Mouse (Mus musculus) megakaryocyte-erythroid progenitor cell, adult 5 weeks (primary cell): ENCODE data around the gene Wfdc18. TPM values are rescaled to one million over a fixed set of nuclear protein-coding genes. Genes with fewer than 3 reads are reported as not detected.

Experiments
- polyA plus RNA-seq: library from polyadenylated mRNA; stranded (reverse); fragments of >175 nt; gene quantifications from 2 replicates; pipeline ENCODE4 v1.2.3, GENCODE M21; 2012

Wfdc18 gene
- not detected in 2 replicates for polyA plus RNA-seq

DNA sequence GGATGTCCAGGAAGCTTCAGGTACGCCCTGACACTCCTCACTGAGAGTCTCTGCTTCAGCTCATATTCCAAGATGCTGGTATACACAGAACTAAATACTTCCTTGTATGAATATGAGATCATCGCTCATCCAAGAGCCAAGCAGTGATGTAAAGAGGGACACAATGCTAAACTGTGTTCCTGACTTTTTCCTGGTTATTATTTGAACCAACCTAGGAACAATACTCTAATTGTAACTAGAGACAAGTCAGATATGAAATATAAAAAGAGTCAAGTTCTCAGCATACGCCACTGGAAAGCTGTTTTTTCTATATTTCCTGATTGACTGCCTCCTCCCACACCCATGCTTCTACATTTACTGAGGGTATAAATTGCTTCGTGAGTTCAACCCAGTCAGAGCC, at the start of gene Wfdc18:
TSS of gene Wfdc18 (plus strand) at position 301 of the 400 bp plus-strand sequence.

DNA sequence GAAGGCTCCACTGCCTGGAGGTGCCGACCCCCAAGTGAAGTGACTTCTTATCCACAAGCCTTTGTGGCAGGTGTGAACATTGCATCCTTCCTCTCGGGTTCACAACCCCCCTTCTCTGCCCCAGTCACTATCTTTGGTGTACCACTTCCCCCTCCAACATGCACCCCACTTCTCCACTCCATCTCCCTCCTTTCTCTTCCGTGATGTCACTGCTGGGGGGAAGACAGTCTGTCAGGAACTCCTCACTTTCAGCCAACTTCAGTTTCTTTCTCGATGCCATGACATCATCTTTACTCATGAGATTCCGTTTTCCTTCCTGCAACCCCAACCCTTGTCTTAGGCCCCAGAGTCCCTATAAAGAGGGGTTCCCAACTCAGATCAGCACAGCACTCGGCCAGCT, 46.6 kb upstream of the Wfdc18 start, which contains the start of gene Ccl4:
TSS of gene Ccl4 (plus strand) at position 381 of the 400 bp plus-strand sequence.

DNA sequence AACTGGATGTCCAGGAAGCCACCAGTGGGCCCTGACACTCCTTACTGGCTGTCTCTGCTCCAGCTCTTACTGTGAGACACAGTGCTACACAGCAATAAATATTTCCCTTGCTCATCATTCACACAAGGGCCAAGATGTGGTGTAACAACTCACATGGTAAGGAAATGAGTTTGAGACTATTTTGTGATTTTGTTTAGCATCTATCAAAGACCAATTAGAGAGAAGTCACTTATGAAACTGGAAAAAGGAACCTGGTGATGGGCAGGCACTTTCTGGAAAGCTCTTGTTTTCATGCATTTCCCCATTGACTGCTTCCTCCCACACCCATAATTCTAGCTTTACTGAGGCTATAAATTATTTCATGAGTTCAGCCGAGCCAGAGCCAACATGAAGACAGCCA, 5.1 kb upstream of the Wfdc18 start, which contains the start of gene Wfdc17:
TSS of gene Wfdc17 (plus strand) at position 287 of the 400 bp plus-strand sequence.

DNA sequence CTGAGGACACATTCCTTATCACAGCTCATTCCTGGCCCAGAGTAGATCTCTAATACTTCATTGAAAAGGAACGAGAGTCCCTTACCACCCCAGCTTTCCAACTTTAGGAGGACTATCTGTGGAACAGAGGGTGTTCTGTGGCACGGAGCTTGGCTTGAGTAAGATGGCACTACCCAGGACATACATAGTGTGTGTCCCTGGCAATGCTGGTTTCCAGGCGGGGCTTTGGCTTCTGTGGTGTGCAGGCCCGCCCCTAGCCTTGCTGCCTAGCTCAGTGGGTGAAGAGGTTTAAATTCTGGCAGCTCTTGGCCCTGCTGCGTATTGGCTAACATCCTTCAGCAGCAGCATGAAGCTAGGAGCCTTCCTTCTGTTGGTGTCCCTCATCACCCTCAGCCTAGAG, 37.9 kb downstream of the Wfdc18 start, which contains the start of gene Wfdc21:
TSS of gene Wfdc21 (plus strand) at position 260 of the 400 bp plus-strand sequence.

DNA sequence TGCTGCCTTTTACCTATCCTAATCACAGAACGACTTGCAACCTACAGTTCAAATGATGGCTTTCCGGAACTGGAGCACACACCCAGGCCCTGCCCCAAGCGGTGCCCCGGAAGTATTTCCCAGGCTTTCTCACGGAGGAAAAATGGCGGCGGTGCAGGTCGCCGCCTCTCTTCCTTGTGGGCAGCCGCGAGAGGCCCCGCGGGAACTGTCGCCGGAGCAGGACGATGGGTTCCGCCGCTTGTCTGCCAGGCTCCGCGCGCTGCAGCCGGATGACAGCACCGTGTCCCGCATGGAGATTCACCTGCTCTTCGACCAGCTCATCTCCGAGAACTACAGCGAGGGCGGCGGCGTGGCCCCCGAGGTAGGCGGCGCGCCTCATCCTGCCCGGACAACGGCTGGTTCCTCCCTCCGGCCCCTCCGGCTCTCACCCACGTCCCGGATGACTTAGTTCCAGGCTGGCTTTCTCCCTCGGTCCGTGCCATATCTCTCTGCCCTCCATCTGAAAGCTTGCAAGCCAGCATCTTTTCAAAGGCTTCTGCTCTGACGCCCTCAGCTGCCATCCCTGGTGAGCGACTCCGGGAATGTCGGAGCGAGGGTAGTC, 44.9 kb downstream of the Wfdc18 start, which contains the start of gene Heatr6:
TSS of gene Heatr6 (plus strand) at position 116 of the 601 bp plus-strand sequence.

Other genes with a start within 250 kb of the Wfdc18 start
- gene Mmp28, start 245.9 kb upstream of the Wfdc18 start, polyA plus RNA-seq, result 6.5 and 12.1 TPM in 2 replicates
- gene Taf15, start 235.9 kb upstream of the Wfdc18 start, polyA plus RNA-seq, result 184 and 301 TPM in 2 replicates
- 0.02 TPM in 1 of 2 replicates, not detected in the other for gene Heatr9, start 186.8 kb upstream of the Wfdc18 start, polyA plus RNA-seq
- gene Ccl5, start 178.5 kb upstream of the Wfdc18 start, polyA plus RNA-seq, result 15.6 and 16.3 TPM in 2 replicates
- 4.0 and 6.2 TPM in 2 replicates for gene Ccl9, start 130.4 kb upstream of the Wfdc18 start, polyA plus RNA-seq
- gene Ccl6, start 115.9 kb upstream of the Wfdc18 start, polyA plus RNA-seq, result 5.9 and 13.8 TPM in 2 replicates
- gene Rpl9-ps1, start 63.4 kb upstream of the Wfdc18 start, polyA plus RNA-seq, result not detected in 2 replicates
- 59.9 and 76.6 TPM in 2 replicates for gene Ccl3, start 59.7 kb upstream of the Wfdc18 start, polyA plus RNA-seq
- 13.6 and 17.5 TPM in 2 replicates for gene Ccl4, start 46.4 kb upstream of the Wfdc18 start, polyA plus RNA-seq
- gene Wfdc17, start 5.0 kb upstream of the Wfdc18 start, polyA plus RNA-seq, result 0.30 and 0.68 TPM in 2 replicates
- gene Wfdc21, start 37.9 kb downstream of the Wfdc18 start, polyA plus RNA-seq, result 3.1 and 7.6 TPM in 2 replicates
- gene Heatr6, start 44.7 kb downstream of the Wfdc18 start, polyA plus RNA-seq, result 6.7 and 7.6 TPM in 2 replicates
- 0.55 TPM in 1 of 2 replicates, not detected in the other for gene Hnf1b, start 141.0 kb downstream of the Wfdc18 start, polyA plus RNA-seq
- gene Ddx52, start 233.0 kb downstream of the Wfdc18 start, polyA plus RNA-seq, result 2.1 and 2.6 TPM in 2 replicates